Mouse (Mus musculus): ENCODE measurements at regions not wholly inside any gene's neighbourhood (a gene's known extent, or its start where the extent isn't known, plus 50 kb on each side); places are given as distances from the start of the nearest gene placed in this dataset.
"Not testable (repeated sequence)": the region's sequence is repeated elsewhere in the genome, so short reads cannot be mapped to it uniquely, and the experiment has no call there.

DNA sequence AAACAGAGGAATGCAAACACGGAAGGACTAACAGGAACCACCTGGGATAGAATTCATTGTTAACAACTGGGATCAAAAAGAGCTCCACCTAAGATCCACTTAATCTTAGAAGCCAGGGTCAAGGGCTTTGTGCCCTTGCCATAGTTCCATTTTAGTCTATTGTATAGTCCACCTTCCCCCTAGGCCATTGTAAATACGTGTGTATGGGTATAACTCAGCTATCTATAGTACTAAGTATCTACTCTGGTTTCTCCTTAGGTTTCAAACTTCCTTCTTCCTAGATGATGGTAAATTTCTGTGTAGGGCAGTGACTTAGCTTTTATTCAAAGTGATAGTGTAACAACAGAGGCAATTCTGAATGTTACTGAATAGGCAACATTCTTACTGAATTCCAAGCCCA lies 57.3 kb upstream of the Cobl start:
- ATAC-seq (ENCODE audit: insufficient number of reproducible peaks, low FRiP score, low TSS enrichment, low read depth); H3K27me3 ChIP-seq; H3K36me3 ChIP-seq; H3K4me2 ChIP-seq; H3K9ac ChIP-seq; H3K4me3 ChIP-seq; H3K9me3 ChIP-seq; H3K4me1 ChIP-seq; H3K27ac ChIP-seq: not testable (repeated sequence)
- 79% methylated on average over 2 of the region's 2 CpGs for WGBS

DNA sequence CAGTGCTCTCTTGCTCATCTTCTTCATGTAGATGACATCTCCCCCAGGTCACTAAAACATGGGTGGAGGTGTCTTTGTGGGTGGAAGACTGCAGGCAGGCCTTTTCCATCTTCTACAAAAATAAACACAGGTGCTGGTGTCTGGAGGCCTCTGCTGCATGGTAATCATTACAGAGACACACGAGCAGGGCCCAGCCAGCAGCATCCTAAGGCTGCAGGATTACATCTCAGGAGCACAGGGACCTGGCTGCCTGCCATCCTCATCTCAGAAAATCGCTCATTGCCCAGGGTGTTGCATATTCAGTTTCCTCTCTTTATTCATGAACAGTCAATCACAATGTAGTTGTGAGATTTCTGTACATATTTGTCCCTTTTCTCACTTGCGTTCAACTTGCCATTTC lies 56.5 kb upstream of the Cobl start:
- H3K27me3 ChIP-seq: no peaks in the 10 kb centered on the region
- no peak for ATAC-seq (ENCODE audit: insufficient number of reproducible peaks, low FRiP score, low TSS enrichment, low read depth)
- H3K4me1 ChIP-seq: no peaks in the 10 kb centered on the region
- H3K4me3 ChIP-seq: no peak overlapping the region
- no peak overlapping the region for H3K4me2 ChIP-seq
- H3K27ac ChIP-seq: no peak overlapping the region
- no peaks in the 10 kb centered on the region for H3K9me3 ChIP-seq
- H3K36me3 ChIP-seq: no peaks in the 10 kb centered on the region
- WGBS: 50% methylated on average over 3 of the region's 3 CpGs
- H3K9ac ChIP-seq: no peak overlapping the region

DNA sequence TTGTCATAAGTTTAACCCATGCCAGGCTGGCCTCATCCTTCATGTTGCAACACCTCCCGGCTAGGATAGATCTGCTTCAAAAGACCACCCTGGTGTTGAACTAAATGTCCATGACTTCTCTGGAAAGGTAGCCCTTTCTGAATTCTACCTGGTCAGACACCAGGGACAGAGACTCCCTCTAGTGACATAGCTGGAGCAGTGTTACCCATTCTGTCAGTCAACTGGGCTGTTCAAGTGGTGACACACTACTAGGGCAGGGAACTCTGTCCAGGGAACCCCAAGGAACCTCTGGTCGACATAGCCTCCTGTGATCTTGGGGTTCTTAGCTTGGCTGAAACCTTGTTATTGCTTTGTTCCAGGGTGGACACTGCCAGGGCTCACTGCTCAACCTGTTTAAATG lies 51.6 kb upstream of the Cobl start:
- H3K4me2 ChIP-seq: no peak overlapping the region
- no peaks in the 10 kb centered on the region for H3K9me3 ChIP-seq
- no peak overlapping the region for H3K27ac ChIP-seq
- H3K4me1 ChIP-seq: no peaks in the 10 kb centered on the region
- no peaks in the 10 kb centered on the region for H3K36me3 ChIP-seq
- H3K27me3 ChIP-seq: no peaks in the 10 kb centered on the region
- no peak for ATAC-seq (ENCODE audit: insufficient number of reproducible peaks, low FRiP score, low TSS enrichment, low read depth)
- 91% methylated on average over 2 of the region's 2 CpGs for WGBS
- H3K4me3 ChIP-seq: no peak overlapping the region
- H3K9ac ChIP-seq: no peak overlapping the region
